Mouse (Mus musculus): ENCODE results near the gene Rasgrp3.
"Not testable (repeated sequence)": the region's sequence is repeated elsewhere in the genome, so short reads cannot be mapped to it uniquely, and the experiment has no call there.

Rasgrp3 gene

DNA sequence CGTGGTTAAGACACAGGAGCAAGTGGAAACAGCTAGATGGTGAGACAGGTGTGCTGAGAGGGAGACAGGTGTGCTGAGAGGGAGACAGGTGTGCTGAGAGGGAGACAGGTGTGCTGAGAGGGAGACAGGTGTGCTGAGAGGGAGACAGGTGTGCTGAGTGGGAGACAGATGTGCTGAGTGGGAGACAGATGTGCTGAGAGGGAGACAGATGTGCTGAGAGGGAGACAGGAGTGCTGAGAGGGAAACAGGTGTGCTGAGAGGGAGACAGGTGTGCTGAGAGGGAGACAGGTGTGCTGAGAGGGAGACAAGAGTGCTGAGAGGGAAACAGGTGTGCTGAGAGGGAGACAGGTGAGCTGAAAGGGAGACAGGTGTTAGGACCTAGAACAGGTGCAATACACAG is 27.5 kb downstream of the Rasgrp3 start:
- not testable (repeated sequence) for DNase-seq

DNA sequence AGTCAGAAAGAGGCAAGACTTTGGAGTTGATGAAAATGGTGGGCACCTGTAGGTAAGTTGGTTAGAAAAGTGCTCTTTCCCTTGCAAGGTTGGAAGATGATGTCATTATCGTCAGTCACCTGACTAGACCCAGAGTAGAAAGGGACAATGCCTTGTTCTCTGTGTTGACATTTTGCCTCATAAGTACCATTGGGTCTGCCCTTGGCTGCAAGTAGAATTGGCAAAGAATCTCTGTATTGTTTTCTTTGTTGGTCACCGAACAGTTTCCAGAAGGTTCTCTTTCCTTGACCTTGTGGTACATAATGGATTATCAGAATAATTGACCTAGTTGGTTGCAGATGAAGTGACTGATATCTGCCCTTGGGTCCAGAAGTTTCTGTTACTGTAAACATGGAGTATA is 27.9 kb downstream of the Rasgrp3 start:
- no peak for DNase-seq

DNA sequence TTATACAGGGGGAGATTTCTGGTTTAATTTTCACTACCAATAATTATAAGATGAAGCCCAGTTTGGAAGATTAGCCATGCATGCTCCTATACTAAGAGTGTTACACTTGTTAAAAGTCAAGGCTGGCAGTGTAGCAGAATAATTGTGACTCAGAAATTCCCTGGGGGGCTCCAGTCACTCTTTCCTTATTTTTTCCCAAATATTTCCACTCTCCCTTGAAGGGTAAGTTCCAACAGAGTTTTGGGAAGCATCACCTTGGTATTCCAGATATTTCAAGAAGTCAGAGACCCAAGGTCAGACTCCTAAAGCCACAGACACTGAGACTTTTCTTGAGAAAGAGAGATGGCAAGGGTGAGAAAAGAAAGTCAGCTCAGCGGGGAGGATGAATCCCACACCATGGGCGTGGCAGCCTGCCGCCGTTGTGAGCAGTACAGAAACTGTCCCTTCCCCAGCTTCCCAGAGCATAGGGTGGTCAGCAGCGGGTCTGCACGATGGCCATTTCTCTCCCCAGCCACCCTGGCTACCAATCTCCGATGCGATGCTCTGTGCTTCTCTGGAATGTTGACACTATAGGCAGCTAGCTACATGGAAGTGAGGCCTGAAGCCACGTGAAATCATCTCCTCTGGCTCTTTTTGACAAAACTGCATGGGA is 28.8 kb downstream of the Rasgrp3 start:
- DNase-seq, result no peak

DNA sequence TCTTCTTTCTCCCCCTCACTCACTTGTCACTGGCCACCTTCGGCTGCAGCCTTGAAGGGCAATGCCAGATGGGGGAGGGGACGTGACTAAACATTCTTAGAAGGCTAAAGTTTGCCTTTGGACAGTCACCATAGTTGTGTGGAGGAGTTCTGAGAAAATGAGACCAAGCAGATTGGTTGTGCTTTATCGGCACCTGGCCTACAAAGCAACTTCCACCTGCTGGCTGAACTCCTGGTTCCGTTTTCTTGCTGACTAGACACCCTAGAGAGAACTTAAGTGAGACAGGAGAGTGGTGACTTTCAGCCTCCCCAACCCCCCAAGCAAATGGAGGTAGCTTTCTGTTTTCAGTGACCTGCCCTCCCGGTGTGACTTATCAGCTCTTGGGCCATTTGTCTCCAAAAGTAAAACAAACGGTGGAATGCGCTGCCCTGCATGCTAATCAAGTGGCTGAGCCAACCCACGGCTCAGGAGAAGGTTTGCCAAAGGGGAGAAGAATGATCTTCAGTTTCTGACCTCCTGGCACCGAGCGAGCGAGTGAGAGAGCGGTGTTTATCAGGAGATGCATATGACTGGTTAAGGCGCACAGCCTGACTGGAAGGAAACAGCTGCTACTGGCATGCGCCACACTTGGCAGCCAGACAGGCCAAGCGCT is 29.4 kb downstream of the Rasgrp3 start:
- peak; percentile 82 to 92 for DNase-seq

DNA sequence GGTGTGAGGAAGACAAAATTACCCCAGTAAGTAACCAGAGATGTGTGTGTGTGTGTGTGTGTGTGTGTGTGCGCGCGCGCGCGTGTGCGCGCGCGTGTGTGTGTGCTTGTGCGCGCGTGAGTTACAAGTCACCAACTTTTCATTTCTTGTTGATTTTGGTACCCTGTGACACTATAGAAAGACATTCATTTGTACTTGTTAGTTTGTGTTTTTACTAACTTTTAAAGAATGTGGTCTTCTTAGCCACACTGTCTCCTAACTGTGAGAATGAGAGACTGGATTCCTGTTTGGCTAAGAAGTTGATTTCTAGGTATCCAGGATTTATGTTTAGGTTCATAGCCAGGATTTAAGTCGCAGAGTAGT is 29.9 kb downstream of the Rasgrp3 start:
- DNase-seq, result no peak

DNA sequence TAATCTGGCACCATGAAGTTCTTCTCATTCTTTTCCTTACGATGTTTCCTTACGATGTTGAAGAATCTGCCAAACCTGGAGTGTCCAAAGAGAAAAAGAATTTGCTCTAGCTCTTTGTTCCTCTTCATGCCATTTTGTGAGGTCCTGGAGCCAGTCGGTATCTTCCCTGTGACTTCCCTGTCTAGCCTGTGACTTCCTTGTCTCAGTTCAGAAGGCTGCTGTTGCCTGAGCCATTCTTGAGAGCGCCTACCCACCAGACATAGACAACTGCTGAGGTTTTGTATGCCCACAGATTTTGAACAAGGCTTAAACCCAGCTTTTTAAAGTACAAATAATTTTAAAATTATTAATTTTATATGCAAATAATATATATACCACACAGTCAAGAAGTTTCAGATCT is 31.3 kb downstream of the Rasgrp3 start:
- no peak for DNase-seq

DNA sequence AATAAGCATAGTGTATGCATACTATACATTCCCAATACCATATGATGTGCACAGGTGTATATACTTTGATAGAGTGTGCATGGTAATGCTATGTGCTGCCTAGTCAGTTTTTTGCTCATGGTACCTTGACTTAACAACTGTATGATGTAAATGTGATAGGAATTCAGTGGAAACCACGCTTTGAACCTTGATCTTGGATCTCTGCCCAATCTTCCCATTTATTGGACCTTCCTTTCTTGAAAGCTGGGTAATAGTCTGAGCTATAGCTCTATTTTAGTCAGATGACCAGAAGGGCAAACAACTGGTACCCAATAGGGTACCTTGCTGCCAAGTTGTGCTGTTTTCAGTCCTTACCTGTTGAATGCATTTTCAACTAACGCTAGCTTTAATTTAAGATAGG is 31.8 kb downstream of the Rasgrp3 start:
- no peak for DNase-seq

DNA sequence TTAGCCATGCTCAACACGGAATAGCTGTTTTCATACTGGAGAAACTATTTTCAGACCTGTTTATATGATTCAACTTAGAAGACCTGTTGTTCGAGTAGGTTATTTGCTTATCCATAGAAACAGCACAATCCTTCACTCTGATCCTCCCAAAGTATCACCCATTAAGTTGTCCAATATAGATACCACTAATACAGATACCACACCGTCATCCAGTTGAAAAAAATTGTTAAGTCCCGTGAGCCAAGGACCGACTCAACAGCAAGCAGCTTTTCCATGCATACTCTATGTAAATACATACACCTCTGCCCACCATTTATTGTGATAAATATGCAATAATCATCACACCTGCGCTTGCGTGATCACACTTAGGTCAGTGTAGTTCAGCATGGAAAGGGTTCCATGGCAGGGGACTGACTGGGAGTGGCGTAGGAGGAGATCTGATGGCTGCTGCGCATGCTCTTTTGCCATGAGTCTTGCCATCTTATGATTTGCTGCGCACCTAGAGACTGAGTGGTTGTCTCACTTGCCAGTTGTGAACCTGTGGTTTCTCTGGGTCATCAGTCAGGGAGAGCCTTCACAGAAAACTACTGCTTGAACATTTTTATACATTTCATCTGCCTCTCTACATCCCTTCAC is 32.9 kb downstream of the Rasgrp3 start:
- no peak for DNase-seq

DNA sequence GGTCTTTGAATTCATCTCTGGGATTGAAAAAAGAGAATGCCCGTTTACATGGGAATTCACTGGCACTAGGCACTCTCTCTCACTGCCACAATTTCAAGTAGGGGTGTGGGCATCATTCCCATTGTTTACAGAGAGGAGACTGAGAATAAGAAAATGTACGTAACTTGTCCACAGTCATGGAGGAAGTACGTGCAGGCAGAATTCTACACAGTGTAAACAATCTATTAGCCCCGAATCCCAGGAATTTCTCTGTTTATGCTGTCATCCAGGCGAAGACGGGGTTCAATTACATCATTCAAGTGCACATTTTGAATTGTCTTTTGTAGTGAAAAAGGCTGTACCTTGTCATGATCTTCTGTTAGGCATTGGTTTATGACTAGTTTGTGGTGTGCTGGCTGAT is 34.6 kb downstream of the Rasgrp3 start:
- DNase-seq, result peak in 1 of 2 experiments; percentile 13

DNA sequence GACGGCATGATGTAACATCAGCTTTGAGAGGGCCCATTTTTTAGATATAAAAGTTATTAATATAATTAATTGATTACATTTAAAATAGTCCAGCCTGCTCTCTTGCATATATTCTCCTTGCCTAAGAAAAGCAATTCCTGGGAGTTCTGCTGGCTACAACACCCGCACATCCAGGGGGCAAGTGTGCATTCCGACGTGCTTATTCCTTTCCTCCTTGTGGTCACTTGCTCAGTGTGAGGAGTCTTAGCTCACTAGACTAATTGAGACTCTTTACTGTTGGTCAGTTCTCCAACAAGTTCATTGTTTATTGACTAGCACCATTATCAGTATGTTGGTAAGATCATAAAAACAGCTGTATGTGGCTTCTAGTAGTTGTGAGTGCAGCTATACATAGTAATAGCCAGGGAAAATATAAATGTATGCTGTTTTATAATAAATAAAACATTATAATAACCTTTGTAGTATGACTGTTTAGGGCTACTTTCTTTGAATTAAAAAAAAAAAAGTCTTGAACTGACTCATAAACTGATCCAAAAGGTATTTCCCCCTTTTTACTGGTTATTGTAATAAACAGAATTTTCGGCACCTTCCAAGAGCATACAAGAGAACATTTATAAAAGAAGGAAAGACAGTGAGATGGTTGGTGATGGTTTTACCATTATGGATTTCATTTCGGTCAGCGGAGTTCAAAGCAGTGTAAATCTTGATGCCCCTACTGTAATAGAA is 35.4 kb downstream of the Rasgrp3 start:
- DNase-seq, result no peak

DNA sequence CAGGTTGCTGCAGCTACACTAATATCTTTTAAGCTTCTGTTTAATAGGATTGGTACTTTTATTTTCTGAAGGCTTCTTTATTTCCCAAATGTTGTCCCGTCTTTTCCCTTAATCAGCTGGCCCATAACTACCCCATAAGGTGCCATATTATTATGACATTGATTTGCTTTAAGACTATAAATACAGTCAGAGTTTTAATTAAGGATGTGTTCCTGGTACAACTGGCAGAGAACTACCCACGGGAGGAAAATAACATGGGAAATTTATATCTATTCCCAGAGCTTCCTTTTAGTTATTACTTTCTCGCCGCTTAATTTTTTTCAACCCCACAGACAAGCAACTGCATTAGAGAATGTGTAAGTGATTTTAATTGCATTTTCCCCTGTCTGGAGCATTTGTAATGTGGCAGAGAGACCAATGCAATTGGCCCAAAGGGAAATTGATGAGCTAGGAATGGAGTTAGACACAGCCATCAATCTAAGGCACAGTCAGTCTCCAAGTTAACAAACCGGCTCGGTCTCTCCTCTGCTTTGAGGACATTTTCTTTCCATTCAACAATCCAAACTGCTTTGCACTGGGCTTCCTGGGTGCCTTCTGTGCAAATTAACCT is 36.1 kb downstream of the Rasgrp3 start:
- DNase-seq, result no peak

DNA sequence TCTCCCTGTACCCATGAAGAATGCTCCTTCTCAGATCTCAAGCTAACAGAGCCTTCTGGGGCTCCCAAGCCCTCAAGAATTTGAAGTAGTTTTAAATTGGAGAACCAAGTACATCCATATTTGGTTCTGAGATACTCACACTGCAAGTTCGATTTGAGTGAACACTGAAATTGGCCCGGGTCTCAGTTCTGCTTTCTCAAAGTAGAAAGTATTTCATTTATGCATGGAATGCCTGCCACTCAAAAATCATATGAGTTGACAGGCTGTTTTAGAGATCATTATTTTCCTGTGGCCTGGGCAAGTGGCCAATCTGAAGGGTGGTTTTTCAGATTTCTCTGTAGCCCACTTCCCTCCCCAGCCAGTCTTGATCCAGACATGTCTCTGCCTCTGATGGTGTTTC is 36.7 kb downstream of the Rasgrp3 start:
- peak in 1 of 2 experiments; percentile 15 for DNase-seq

DNA sequence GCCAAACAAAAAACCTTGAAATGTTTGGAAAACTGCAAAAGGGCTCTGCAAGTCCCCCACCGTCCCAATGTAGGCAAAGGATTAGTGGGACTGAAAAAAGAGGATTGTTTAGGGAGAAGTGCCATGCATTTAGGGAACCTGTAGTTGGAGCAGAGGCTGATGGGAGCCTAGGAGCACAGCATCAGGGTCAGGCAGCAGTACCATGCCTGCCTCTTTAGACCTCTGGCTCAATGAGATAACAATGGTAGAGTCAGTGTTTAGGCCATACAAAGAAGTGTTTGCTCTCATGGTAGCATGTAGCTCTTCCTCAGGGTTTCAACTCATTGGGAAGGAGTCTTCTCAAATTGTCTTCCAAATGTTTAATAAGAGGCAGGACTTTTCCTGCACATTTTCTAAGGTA is 40.3 kb downstream of the Rasgrp3 start:
- DNase-seq, result no peak

DNA sequence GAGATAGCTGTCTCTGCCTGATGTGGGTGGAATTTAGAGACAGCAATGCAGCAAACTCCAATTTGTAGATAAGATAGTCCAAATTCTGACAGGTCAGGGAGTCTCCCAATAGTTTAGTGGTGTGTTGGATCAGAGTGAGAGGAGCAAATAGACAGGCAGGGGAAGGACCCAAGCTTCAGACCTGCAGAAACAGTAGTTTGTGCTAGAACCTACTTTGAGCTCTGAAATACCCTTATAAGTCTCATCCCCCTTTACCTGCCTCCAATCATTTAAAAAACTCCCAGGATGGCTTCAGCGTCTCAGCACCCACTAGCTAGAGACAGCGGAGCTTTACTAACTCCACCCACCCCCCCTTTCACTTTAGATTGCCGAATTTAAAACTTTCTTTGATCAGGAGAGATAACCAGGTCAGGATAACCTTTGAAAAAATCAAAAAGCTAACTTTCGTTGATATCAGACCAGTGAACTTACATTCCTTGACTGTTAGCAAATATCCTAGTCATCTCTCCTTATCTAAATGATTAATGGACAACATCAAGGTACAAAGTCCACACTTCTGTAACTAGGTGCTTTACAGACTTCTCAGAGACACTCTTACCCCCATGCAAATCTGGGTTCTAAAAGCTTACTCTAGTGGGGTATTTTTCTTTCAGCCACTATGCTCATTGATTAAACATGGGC is 41.2 kb downstream of the Rasgrp3 start:
- DNase-seq, result no peak

DNA sequence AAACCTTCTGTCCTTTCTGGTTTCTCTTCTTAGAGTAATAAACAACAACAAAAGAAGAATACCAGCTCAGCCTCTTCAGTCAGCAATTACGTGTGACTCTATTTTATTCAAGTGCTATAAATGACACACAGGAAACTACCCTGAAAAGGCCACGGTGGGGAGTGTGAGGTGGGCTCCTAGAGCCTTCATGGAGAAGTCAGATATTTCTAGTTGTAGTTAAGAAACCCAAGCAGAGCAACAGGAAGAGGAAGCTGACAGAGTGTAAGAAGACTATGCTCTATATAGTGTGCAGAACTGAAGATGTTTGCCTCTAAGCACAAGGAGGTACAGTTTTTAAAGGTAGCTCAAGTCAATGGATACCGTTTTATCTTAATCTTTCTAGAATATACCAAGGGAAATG is 42.0 kb downstream of the Rasgrp3 start:
- DNase-seq, result no peak

DNA sequence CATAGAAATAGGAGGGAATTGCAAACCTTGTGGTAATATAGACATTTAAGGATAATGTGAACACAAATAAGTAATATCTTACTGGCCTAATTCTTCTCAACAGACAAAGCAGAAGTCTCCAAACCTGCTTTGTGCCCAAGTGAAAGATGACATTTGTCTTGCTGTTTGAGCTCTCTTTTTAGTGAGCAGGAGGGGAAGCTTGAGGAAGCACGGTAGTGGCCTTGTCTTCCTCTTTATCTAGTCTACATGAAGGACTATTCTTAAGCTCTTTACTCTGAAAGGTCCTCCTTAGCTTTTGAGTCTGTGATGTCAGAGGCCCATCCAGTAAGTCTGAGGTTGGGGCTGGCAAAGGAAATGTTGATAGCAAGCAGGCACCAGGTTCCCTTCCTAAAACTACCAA is 43.1 kb downstream of the Rasgrp3 start:
- DNase-seq, result no peak

DNA sequence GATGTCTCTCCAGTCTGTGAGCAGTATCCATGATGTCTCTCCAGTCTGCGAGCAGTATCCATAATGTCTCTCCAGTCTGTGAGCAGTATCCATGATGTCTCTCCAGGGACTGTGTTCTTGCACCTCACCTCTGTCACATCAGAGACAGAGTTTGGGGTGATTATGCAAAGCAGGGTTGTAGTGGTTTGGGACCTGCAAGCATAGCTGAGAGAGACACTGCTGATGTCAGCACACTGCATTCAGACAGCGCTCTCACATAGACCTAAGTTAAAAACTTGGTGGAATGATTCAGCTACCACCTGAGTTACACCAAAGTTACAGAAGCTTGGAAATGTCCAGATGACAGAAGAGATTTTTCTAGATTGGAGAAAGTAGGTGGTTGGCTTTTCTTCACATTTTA is 44.0 kb downstream of the Rasgrp3 start:
- no peak for DNase-seq

DNA sequence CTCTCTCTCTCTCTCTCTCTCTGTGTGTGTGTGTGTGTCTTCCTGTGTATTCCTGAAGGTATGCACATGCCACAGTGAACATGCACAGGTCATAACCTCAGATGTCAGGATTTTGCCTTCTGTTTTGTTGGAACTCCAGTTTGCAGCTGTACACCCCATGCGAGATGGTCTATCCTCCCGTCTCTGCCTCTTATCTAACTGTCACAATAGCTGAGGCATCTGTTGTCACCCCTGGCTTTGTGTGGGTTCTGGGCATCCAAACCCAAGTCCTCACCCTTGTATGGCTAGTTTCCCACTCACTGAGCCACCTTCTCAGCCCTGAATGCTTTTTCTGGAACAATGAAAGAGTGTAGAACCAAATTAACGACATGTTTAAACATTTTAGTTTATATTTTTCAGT is 44.7 kb downstream of the Rasgrp3 start:
- no peak for DNase-seq

DNA sequence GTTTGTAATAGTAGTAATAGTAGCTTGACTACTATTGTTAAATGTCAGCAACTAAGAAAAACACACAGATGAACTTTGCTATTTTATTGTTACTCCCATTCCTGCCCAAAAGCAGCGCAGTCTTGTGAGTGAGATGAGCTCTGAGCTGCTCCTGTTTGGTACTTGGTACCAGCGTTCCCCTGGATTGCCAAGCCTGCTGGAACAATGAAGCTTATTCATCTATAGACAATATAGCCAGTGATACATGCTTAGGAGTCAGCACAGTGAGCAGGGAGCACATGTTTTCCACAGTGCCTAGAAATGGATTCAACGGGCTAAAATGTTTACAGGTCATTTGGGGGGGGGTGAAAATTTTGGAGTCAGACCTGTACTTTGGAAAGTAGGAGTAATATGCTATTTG is 50.5 kb downstream of the Rasgrp3 start:
- DNase-seq, result no peak

DNA sequence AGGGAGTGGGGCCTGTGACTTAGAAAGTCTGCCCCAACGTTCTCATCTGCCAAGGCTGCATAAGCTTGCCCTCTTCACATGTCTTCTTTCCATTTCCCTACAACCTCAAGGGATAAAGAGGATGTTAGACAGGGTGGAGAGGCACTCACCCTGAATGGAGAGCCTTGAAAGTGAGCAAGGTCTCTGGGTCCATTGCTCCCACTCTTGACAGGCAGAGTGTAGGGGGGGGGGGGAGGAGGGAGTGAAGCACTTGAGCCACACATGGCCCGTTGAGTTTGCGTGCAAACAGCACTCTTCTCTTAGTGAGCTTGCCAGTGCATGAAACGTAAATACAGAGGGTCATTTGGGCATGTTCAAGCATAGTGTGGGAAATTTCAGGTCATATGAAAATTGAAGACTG is 59.5 kb downstream of the Rasgrp3 start:
- no peak for DNase-seq

DNA sequence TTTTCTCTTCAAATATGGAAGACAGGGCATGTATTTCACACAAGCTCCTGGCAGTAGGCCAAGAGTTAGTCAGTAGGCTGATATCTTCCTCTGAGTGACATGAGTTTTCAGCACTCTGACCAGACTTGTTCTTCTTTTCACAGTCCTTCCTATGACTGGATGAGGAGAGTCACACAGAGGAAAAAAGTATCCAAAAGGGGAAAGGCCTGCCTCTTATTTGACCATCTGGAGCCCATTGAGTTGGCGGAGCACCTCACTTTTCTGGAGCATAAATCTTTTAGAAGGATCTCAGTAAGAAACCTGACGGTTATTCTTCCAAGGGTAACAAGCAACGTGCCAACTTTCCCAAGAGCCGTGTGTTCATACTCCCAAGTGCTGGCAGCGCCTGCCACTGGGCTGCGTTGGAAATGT is 62.5 kb downstream of the Rasgrp3 start:
- no peak for DNase-seq

DNA sequence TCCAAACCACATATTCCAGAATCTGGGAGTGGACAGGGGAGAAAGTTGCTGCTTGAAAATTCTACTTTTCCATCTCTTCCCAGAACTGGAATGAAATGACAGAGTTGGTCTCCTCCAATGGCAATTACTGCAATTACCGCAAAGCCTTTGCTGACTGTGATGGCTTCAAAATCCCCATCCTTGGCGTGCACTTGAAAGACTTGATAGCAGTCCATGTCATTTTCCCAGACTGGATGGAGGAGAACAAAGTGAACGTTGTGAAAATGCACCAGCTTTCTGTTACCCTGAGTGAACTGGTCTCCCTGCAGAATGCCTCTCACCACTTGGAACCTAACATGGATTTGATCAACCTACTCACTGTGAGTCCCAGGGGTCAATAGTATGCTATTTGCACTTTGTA is 67.3 kb downstream of the Rasgrp3 start:
- no peak for DNase-seq

DNA sequence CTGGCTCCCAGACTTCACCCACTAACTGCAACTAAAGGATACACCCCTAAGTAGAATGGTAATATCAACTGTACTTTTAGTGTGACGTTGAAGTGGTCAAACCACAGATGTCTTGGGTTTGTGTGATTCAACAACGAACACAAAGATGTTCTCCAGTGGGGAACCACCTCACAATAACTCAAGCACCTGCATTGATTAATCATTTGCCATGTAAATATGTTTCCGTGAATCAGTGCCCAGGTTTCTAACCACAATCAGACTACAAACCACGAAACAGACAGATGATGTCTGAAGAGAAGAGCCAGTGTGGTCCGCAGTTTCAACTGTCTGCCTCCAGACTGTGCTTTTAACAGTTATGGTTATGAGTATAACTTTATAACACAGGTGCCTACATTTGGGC is 69.4 kb downstream of the Rasgrp3 start:
- no peak for DNase-seq
